Mouse (Mus musculus): ENCODE results near the gene Krt14. TPM values are rescaled to one million over a fixed set of nuclear protein-coding genes. Genes with fewer than 3 reads are reported as not detected.

Gene Krt14
- total and polyA plus RNA-seq, 3 experiments: 0.31 to 0.47 TPM; not detected in 1

- Histone ChIP-seq H3K27me3 (ENCODE audit: control insufficient read depth, insufficient read depth, low read length) (no peaks in the 10 kb centered on the region), H3K4me3 (no peak overlapping the region), H3K79me2 (replicated peaks; ENCODE audit: control insufficient read depth, insufficient read depth, low read length) (no peaks in the 10 kb centered on the region), H3K9ac (ENCODE audit: low read depth, low read length) (no peak overlapping the region), H3K36me3 (ENCODE audit: control insufficient read depth, insufficient read depth, low read length) (no peaks in the 10 kb centered on the region), H3K4me1 (ENCODE audit: control insufficient read depth, insufficient read depth, low read length) (no peaks in the 10 kb centered on the region; the same call in 1 of the 2 replicates), H3K27ac (no peak overlapping the region)
- intact Hi-C loops (cut with DNase I): no loop called here
- 70% methylated on average over 5 of the region's 5 CpGs for WGBS
- no peak for TF ChIP-seq CTCF (IDR thresholded peaks at IDR 0.05)
- no peak for TF ChIP-seq EP300 (IDR thresholded peaks at IDR 0.05; ENCODE audit: insufficient read depth, low read depth, low read length)
- no peak for DNase-seq
Observed at GRCm38 (mm10) chr11:100178307-100178706, 29.0 kb downstream of the Krt14 start.

- no peak overlapping the region for H3K27ac ChIP-seq
- no peak overlapping the region for H3K4me3 ChIP-seq
- no peaks in the 10 kb centered on the region; the same call in 1 of the 2 replicates for H3K4me1 ChIP-seq (ENCODE audit: control insufficient read depth, insufficient read depth, low read length)
- no peaks in the 10 kb centered on the region for H3K36me3 ChIP-seq (ENCODE audit: control insufficient read depth, insufficient read depth, low read length)
- no peaks in the 10 kb centered on the region for H3K79me2 ChIP-seq (replicated peaks; ENCODE audit: control insufficient read depth, insufficient read depth, low read length)
- 74% methylated on average over 9 of the region's 9 CpGs for WGBS
- TF ChIP-seq CTCF (IDR thresholded peaks at IDR 0.05): no peak
- no peak for TF ChIP-seq EP300 (IDR thresholded peaks at IDR 0.05; ENCODE audit: insufficient read depth, low read depth, low read length)
- no peak for TF ChIP-seq POLR2A (IDR thresholded peaks at IDR 0.05; ENCODE audit: insufficient read depth, low read depth, low read length)
- H3K27me3 ChIP-seq (ENCODE audit: control insufficient read depth, insufficient read depth, low read length): no peaks in the 10 kb centered on the region
- DNase-seq: no peak
- intact Hi-C loops (cut with DNase I): no loop called here
- H3K9ac ChIP-seq (ENCODE audit: low read depth, low read length): no peak overlapping the region
Observed at GRCm38 (mm10) chr11:100176791-100177190, 30.6 kb downstream of the Krt14 start.

- TF ChIP-seq POLR2A (IDR thresholded peaks at IDR 0.05; ENCODE audit: insufficient read depth, low read depth, low read length): no peak
- TF ChIP-seq EP300 (IDR thresholded peaks at IDR 0.05; ENCODE audit: insufficient read depth, low read depth, low read length): no peak
- peak; percentile 71 for TF ChIP-seq CTCF (IDR thresholded peaks at IDR 0.05)
- Histone ChIP-seq H3K9ac (ENCODE audit: low read depth, low read length) (no peak overlapping the region), H3K79me2 (replicated peaks; ENCODE audit: control insufficient read depth, insufficient read depth, low read length) (no peaks in the 10 kb centered on the region), H3K27ac (no peak overlapping the region), H3K4me1 (ENCODE audit: control insufficient read depth, insufficient read depth, low read length) (0 out of 2 replicates have a peak, but pooled peaks cover 3% of the 10 kb centered on the region), H3K4me3 (no peak overlapping the region), H3K36me3 (ENCODE audit: control insufficient read depth, insufficient read depth, low read length) (no peaks in the 10 kb centered on the region), H3K27me3 (ENCODE audit: control insufficient read depth, insufficient read depth, low read length) (no peaks in the 10 kb centered on the region)
- intact Hi-C loops (cut with DNase I): loop anchor here (1.0 to 5.0 kb wide), 2 partner anchors 102 to 113 kb away; no protein-coding TSS in a partner anchor
- 22% methylated on average over 14 of the region's 14 CpGs for WGBS
- peak; percentile 50 to 73 for DNase-seq
Observed at GRCm38 (mm10) chr11:100168765-100169762, 38.3 kb downstream of the Krt14 start.

GRCm38 (mm10) chr11:100168071-100168470 lies 39.3 kb downstream of the Krt14 start:
- no peak overlapping the region for H3K27ac ChIP-seq

GRCm38 (mm10) chr11:100164392-100164791 lies 43.0 kb downstream of the Krt14 start:
- Histone ChIP-seq H3K27me3 (ENCODE audit: control insufficient read depth, insufficient read depth, low read length) (no peaks in the 10 kb centered on the region), H3K4me3 (no peak overlapping the region), H3K4me1 (ENCODE audit: control insufficient read depth, insufficient read depth, low read length) (0 out of 2 replicates have a peak, but pooled peaks cover 3% of the 10 kb centered on the region), H3K9ac (ENCODE audit: low read depth, low read length) (no peak overlapping the region), H3K27ac (no peak overlapping the region), H3K36me3 (ENCODE audit: control insufficient read depth, insufficient read depth, low read length) (no peaks in the 10 kb centered on the region), H3K79me2 (replicated peaks; ENCODE audit: control insufficient read depth, insufficient read depth, low read length) (no peaks in the 10 kb centered on the region)
- WGBS: 62% methylated on average over 7 of the region's 7 CpGs
- no peak for TF ChIP-seq POLR2A (IDR thresholded peaks at IDR 0.05; ENCODE audit: insufficient read depth, low read depth, low read length)
- no peak for TF ChIP-seq CTCF (IDR thresholded peaks at IDR 0.05)
- no peak for TF ChIP-seq EP300 (IDR thresholded peaks at IDR 0.05; ENCODE audit: insufficient read depth, low read depth, low read length)
- intact Hi-C loops (cut with DNase I): no loop called here
- no peak for DNase-seq

More at GRCm38 (mm10) chr11:100168071-100168470, 39.3 kb downstream of the Krt14 start:
- no peaks in the 10 kb centered on the region for H3K36me3 ChIP-seq (ENCODE audit: control insufficient read depth, insufficient read depth, low read length)
- H3K79me2 ChIP-seq (replicated peaks; ENCODE audit: control insufficient read depth, insufficient read depth, low read length): no peaks in the 10 kb centered on the region
- WGBS: 45% methylated on average over 8 of the region's 8 CpGs
- H3K4me1 ChIP-seq (ENCODE audit: control insufficient read depth, insufficient read depth, low read length): 0 out of 2 replicates have a peak, but pooled peaks cover 3% of the 10 kb centered on the region
- H3K9ac ChIP-seq (ENCODE audit: low read depth, low read length): no peak overlapping the region
- no peaks in the 10 kb centered on the region for H3K27me3 ChIP-seq (ENCODE audit: control insufficient read depth, insufficient read depth, low read length)
- no peak overlapping the region for H3K4me3 ChIP-seq
- peak in 1 of 2 experiments; percentile 50 for DNase-seq
- intact Hi-C loops (cut with DNase I): loop anchor here (5.0 kb wide), 1 partner anchor 101 kb away; no protein-coding TSS in a partner anchor
- TF ChIP-seq CTCF (IDR thresholded peaks at IDR 0.05) (no peak), POLR2A (IDR thresholded peaks at IDR 0.05; ENCODE audit: insufficient read depth, low read depth, low read length) (no peak), EP300 (IDR thresholded peaks at IDR 0.05; ENCODE audit: insufficient read depth, low read depth, low read length) (no peak)

All from heart, adult 2 months (tissue).